Mouse (Mus musculus) spleen, postnatal 4 days (tissue): Measurements from ENCODE around the gene Scaf1.

ENCODE experiments used
- DNase-seq, 2 experiments: peaks; one replicate each; pipeline ENCODE4 v3.0.0; 2022; ENCODE audit warnings: low spot score in 2 of 2

Scaf1 gene

DNA sequence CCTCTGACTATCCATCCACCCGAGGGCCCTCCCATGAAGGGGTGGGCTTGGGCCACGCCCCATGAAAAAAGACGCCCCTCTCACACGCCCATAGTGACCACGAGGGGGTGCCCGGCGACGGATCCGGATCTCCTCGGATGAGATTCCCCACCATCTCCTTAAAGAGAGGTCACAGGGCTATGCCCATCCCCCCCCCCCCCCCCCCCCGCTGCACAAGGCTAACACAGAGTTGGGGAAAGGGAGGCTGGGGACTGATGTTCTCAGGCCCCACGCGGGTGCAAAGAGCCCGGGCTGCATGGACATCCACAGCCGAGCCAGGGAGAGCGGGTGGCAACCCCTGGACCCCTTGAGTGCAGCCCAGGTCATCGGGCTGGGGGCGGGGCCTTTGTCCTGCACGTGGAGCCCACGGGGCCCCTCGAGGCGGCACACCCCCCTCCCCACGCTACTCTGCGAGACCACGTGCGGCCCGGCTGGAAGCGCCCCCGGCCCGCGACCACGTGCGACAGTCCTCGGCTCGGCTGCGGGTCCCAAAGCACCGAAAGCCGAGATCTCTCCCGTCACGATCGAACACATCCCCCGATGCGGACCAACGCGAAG is 30.5 kb downstream of the Scaf1 start:
- peak in 1 of 2 experiments; percentile 66 for DNase-seq

DNA sequence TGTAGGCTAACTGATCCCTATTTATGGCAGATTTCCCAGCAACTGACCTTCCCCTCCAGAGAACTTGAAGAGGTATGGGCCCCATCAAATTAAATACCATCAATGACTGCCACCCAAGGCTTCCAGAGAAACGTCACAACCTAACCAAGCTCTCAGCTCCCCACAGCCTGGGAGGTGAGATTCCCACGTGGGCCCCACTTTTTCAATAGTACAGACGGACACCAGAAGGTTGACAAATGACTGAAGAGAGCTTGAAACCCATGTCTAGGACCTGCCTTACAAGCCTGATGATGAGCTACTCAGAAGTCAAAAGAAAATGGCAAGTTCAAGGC is 31.4 kb downstream of the Scaf1 start:
- DNase-seq, result no peak

DNA sequence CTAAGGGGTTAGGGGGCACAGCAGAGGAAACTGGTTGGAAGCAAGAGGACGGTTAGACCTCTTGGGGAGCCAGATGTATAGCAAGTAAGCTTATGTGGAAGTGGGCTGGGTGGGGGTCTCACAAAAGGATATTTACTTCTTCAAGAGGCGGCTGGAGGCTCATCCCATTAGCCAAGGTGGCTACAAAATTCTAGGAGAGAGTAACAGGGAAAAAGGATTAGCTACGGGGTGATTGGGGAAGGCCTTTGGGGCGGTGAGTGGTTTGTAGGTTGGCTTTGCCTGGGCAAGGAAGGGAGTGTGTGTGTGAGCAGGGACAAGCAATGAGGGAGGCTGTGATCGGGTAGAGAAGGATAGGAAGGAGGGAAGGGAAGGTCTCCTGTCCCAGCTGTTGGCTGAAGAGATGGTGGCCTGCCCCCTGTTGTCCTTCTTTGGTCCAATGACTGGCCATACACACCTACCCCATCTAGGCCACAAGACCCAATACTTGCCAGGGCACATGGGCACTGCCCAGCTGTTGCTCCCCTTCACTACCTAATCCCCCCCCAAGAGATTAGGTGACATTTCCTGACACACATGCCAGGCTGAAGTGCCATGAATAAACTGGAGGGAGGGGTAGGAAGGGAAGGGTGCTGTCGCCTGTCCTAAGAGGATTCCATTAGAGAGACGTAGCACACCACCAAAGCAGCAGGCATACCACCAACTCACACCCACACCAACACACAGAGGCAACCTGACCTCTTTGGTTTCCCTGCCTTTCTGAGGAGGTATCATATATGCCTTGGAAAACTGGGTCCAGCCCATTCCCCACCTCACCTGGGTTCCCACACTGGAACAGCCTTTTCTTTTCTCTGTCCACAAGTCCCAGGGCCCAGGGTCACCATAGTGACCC is 32.0 kb downstream of the Scaf1 start:
- no peak for DNase-seq

GRCm38 (mm10) chr7:44983085-44983484 is 33.1 kb downstream of the Scaf1 start:
- peak; percentile 89 to 97 for DNase-seq

GRCm38 (mm10) chr7:44981539-44981938 is 34.6 kb downstream of the Scaf1 start:
- DNase-seq, result no peak

GRCm38 (mm10) chr7:44978300-44978699 is 37.9 kb downstream of the Scaf1 start:
- no peak for DNase-seq

DNA sequence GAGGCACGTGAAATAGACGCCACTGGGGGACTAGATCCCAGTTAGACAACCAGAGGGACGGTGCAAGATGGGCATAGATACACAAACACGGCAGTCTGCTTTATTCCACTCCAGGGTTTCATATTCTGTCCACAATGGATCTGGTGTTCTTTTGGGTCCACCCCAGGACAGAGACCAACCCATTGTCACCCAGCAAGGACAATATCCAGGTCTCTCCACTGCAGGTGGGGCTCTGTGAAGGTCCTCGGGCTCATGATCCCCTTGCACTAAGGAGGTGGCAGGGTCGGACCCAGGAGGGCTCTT is 41.1 kb downstream of the Scaf1 start:
- no peak for DNase-seq

- peak; percentile 74 to 83 for DNase-seq
Measured at GRCm38 (mm10) chr7:44974383-44975116, 41.6 kb downstream of the Scaf1 start, which contains the start of gene Cpt1c. Cpt1c (minus strand) TSS chr7:44974851.

GRCm38 (mm10) chr7:44973415-44974130 is 42.6 kb downstream of the Scaf1 start:
- DNase-seq, result no peak

DNA sequence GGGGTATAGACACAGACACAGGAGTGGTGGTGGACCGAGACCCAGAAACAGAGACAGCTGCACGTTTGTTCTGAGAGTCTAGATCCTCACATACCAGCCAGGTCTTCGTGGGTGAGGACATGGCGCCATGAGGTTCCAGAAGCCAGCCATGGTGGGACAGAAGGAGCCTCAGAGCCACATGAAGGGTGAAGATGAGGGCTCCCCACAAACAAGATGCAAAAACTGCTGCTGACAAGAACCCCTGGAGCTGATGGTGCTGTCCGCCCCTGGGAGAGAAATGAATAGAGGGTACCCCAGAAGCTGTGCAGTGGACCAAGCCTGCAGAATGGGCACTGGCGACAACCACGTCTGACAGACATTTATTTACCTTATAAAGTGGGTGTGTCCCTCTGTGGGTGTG is 45.0 kb downstream of the Scaf1 start:
- DNase-seq, result no peak

GRCm38 (mm10) chr7:44970231-44970691 is 45.9 kb downstream of the Scaf1 start:
- DNase-seq, result peak; percentile 67 to 79

DNA sequence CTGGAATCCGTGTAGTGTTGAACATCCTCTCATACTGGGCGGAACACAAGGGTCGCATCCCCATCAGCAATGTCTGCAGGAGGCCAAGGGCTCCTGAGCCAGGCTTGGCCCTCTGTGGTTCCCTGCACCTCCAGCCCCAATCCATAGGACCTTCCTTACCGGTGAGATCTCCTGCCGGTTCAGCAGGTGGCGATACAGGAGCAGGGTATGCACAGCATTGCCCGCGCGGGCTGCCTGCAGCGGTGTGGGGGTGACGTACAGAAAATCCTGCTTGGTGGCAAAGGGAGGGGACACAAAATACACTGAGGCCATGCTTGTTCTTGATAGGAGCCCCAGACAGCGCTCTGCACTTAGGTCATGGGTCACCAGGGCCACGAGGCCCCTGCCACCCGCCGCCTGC is 49.5 kb downstream of the Scaf1 start:
- DNase-seq, result no peak

- DNase-seq, result peak in 1 of 2 experiments; percentile 19
Measured at GRCm38 (mm10) chr7:44965975-44966374, 50.2 kb downstream of the Scaf1 start.

DNA sequence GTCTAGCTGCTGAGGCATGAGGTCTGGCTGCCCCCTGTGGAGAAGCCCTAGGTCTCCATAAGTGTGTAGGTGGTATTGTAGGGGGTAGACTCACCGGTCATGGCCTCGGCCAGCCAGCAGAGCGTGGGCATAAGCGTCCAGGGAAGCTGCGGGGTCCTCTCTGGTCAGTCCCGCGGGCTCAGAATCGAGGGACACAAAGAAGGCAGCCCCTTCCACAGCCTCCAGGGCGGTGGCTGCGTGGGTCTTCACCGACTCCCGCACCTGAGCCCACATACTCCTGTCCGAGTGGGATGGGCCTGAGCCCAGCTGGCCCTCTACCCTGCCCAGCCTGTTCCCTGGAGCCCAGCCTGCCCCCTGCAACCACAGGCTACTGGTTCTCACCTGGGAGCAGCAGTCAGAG is 51.2 kb downstream of the Scaf1 start:
- DNase-seq, result no peak

GRCm38 (mm10) chr7:44962831-44963230 is 53.3 kb downstream of the Scaf1 start:
- no peak for DNase-seq

DNA sequence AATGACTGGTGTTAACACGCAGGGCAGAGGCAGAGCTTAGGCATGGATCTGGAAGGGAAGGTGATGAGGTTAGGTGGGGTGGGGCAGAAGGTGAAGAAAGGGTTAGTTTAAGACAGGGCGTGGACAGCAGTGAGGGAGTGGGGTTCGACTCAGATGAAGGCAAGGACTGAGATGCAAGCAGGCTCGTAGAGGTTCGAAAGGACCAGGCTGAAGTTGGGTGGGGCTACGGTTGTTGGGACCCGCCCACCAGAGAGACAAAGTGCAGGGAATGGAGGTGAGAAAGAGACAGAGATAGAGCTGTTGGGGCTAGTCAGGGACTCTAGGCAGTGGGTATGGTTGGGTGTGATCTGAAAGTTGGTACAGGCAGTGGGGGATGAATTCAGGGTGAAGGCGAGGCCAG is 53.8 kb downstream of the Scaf1 start:
- DNase-seq, result peak in 1 of 2 experiments; percentile 11

DNA sequence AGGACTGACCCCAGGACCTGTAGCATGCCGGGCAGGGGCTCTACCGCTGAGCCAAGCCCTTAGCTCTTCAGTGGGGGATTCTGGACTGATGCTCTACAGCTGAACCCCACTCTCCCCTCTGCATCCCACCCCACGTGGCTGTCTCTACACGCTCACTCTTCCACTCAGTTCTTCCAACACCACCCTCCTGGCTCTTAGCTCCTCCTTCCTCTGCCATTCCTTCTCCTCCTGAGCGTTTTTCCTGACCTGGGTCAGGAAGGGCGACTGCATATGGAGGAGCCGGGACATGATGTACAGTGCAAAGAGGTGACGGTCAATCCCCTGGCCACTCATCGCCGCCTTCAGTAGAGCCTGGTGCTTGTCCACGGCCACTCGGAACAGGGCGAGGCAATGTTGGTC is 55.7 kb downstream of the Scaf1 start:
- DNase-seq, result peak in 1 of 2 experiments; percentile 60

DNA sequence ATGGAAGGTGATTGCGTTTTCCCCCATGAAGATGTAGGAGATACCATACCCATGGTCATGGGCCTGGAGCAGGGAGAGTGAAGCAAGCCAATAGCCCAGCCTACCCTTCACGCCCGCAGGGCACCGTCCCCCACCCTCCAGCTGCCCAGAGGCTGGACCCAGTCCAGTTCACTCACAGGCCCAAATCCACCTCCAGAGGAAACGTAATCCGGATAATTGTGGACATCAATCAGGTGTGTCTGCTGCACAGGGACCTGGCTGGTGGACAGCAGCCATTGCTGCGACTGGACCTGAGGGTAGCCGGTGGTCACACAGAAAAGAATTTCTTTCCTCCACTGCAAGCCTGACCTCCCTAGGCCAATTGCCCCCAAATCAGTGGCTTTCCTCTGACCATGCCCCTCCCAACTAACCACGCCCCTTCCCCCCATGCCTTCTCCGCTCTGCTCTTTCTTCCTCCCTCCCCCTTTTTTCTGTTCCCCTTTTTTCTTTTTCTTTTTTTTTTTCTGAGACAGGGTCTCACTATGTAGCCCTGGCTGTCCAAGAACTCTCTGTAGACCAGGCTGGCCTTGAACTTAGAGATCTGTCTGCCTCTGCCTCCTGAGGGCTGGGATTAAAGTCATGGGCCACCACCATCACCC is 56.2 kb downstream of the Scaf1 start:
- DNase-seq, result peak; percentile 51 to 73

DNA sequence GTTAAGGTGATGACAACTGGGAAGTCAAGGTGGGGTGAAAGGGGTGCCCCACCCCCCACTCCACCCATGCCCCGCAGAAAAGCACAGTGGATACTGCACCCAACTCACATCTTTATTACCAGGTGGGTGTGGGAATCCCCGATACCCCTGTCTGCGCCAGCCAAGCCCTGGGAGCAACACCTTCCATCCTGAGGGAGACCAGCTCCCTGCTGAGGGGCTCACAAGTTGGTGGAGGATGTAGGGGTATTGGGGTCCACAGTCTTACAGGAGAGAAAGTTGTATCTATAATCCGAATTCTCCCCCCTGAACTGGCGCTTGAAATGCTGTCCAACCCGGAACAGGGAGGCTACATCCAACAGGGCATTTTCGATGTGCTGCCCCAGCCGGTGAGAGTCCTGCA is 56.9 kb downstream of the Scaf1 start:
- no peak for DNase-seq

DNA sequence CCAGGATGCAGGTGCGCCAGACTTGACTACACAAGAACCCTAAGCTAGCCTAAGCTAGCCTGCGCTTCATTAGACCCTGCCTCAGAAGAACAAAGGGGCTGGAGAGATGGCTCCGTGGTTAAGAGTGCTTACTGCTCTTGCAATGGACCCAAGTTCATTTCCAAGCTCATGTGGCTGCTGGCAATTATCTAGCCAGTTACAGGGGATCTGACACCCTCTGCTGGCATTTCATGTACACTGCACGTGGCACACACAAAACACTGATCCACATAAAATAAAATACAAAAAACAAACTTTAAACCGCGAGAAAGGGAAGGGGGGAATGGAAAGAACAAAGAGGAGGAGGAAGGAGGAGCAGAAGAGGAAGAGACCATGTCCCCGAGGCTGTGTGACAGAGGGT is 58.0 kb downstream of the Scaf1 start:
- DNase-seq, result peak in 1 of 2 experiments; percentile 67

DNA sequence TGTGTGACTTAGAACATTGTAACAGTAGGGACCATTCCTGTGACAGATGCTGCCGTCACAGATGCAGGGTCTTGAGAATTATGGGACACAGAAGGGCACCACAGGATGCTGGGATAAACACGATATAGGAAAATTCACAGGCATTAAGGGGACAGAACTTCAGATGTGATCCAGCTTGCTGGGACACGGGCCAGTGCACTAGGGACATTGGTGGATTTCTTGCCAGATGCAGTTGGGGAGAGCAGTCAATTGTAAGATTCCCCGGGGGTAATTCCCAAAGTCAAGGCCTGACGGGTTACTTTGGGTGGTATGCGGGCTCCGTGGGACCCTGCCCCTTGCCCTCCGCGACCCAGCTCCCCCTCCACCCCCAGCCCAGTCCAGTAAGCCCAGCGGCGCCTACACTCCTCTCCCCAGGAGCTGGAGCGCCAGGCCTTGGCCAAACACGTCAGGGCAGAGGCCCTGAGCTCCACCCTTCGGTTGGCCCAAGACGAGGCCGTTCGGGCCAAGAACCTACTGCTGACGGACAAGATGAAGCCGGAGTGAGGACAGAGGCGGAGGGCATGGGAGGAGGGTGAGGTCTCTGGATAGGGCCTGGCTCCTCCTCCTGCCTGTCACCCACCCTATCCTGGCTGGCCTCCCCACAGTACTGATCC is 58.9 kb downstream of the Scaf1 start:
- DNase-seq, result peak in 1 of 2 experiments; percentile 64
